Mouse (Mus musculus): ENCODE measurements around the gene Celsr1.
A peak's percentile ranks its signal among the peaks of the same experiment; 100 is the strongest.
"Not testable (repeated sequence)": the region's sequence is repeated elsewhere in the genome, so short reads cannot be mapped to it uniquely, and the experiment has no call there.

The Celsr1 gene

GRCm38 (mm10) chr15:86064191-86064849, 30.7 kb upstream of the Celsr1 start:
- DNase-seq (ENCODE audit: low spot score in 2 of 2) = no peak

GRCm38 (mm10) chr15:86061848-86062481, 28.4 kb upstream of the Celsr1 start:
- DNase-seq (ENCODE audit: low spot score in 2 of 2) = no peak

GRCm38 (mm10) chr15:86061221-86061620, 27.6 kb upstream of the Celsr1 start:
- no peak for DNase-seq (ENCODE audit: low spot score in 2 of 2)

GRCm38 (mm10) chr15:86060581-86060980, 27.0 kb upstream of the Celsr1 start:
- DNase-seq (ENCODE audit: low spot score in 2 of 2) = no peak

- no peak for DNase-seq (ENCODE audit: low spot score in 2 of 2)
These were observed 26.3 kb upstream of the Celsr1 start for GRCm38 (mm10) chr15:86059835-86060380.

GRCm38 (mm10) chr15:86058931-86059834, 25.6 kb upstream of the Celsr1 start:
- DNase-seq (ENCODE audit: low spot score in 2 of 2) = peak; percentile 28 to 41

GRCm38 (mm10) chr15:86058394-86058915, 24.9 kb upstream of the Celsr1 start:
- peak; percentile 69 to 86 for DNase-seq (ENCODE audit: low spot score in 2 of 2)

- DNase-seq (ENCODE audit: low spot score in 2 of 2) = no peak
These were observed 24.3 kb upstream of the Celsr1 start for GRCm38 (mm10) chr15:86057908-86058307.

- no peak for DNase-seq (ENCODE audit: low spot score in 2 of 2)
These were observed 23.8 kb upstream of the Celsr1 start, which contains the start of gene Gramd4 for GRCm38 (mm10) chr15:86057413-86057812. Gene Gramd4 (plus strand): TSS chr15:86057695.

- DNase-seq (ENCODE audit: low spot score in 2 of 2) = no peak
These were observed 22.7 kb upstream of the Celsr1 start for GRCm38 (mm10) chr15:86056221-86056760.

GRCm38 (mm10) chr15:86054861-86055260, 21.3 kb upstream of the Celsr1 start:
- DNase-seq (ENCODE audit: low spot score in 2 of 2) = not testable (repeated sequence)

GRCm38 (mm10) chr15:86053890-86054536, 20.4 kb upstream of the Celsr1 start:
- peak; percentile 65 to 85 for DNase-seq (ENCODE audit: low spot score in 2 of 2)

- no peak for DNase-seq (ENCODE audit: low spot score in 2 of 2)
These were observed 18.4 kb upstream of the Celsr1 start for GRCm38 (mm10) chr15:86051878-86052478.

GRCm38 (mm10) chr15:86051152-86051551, 17.6 kb upstream of the Celsr1 start:
- DNase-seq (ENCODE audit: low spot score in 2 of 2) = no peak

GRCm38 (mm10) chr15:86050170-86050743, 16.7 kb upstream of the Celsr1 start:
- DNase-seq (ENCODE audit: low spot score in 2 of 2) = no peak

- DNase-seq (ENCODE audit: low spot score in 2 of 2) = no peak
These were observed 15.9 kb upstream of the Celsr1 start for GRCm38 (mm10) chr15:86049510-86049909.

GRCm38 (mm10) chr15:86042364-86042763, 8.8 kb upstream of the Celsr1 start:
- no peak for DNase-seq (ENCODE audit: low spot score in 2 of 2)

GRCm38 (mm10) chr15:86041421-86041820, 7.8 kb upstream of the Celsr1 start:
- no peak for DNase-seq (ENCODE audit: low spot score in 2 of 2)

GRCm38 (mm10) chr15:86038802-86039201, 5.2 kb upstream of the Celsr1 start:
- peak; percentile 60 to 87 for DNase-seq (ENCODE audit: low spot score in 2 of 2)

- DNase-seq (ENCODE audit: low spot score in 2 of 2) = no peak
These were observed 2.3 kb upstream of the Celsr1 start for GRCm38 (mm10) chr15:86035913-86036312.
